Mouse (Mus musculus): ENCODE data around the gene Pcdh20. TPM values are rescaled to one million over a fixed set of nuclear protein-coding genes. Genes with fewer than 3 reads are reported as not detected.

Pcdh20 gene
- polyA plus RNA-seq, 1 experiment: not detected

- Histone ChIP-seq H3K36me3 (ENCODE audit: control insufficient read depth, insufficient read depth, low read length, poor library complexity, severe bottlenecking) (no peaks in the 10 kb centered on the region), H3K27ac (ENCODE audit: insufficient read depth, low read length) (no peak overlapping the region), H3K4me3 (ENCODE audit: low read depth, low read length) (no peak overlapping the region), H3K9ac (ENCODE audit: low read depth, poor library complexity, severe bottlenecking) (no peak overlapping the region), H3K9me3 (replicated peaks; ENCODE audit: control insufficient read depth, insufficient read depth, low read length, poor library complexity, severe bottlenecking) (no peaks in the 10 kb centered on the region), H3K4me1 (ENCODE audit: control insufficient read depth, insufficient read depth, low read length) (no peaks in the 10 kb centered on the region), H3K27me3 (ENCODE audit: control insufficient read depth, insufficient read depth, low read length, poor library complexity, severe bottlenecking) (no peaks in the 10 kb centered on the region)
- TF ChIP-seq POLR2A (IDR thresholded peaks at IDR 0.05; ENCODE audit: insufficient read depth, low read length): no peak
Observed at GRCm38 (mm10) chr14:88463357-88463756, 7.8 kb downstream of the Pcdh20 start.

- Histone ChIP-seq H3K4me1 (ENCODE audit: control insufficient read depth, insufficient read depth, low read length) (no peaks in the 10 kb centered on the region), H3K9ac (ENCODE audit: low read depth, poor library complexity, severe bottlenecking) (no peak overlapping the region), H3K27me3 (ENCODE audit: control insufficient read depth, insufficient read depth, low read length, poor library complexity, severe bottlenecking) (no peaks in the 10 kb centered on the region), H3K27ac (ENCODE audit: insufficient read depth, low read length) (no peak overlapping the region), H3K36me3 (ENCODE audit: control insufficient read depth, insufficient read depth, low read length, poor library complexity, severe bottlenecking) (no peaks in the 10 kb centered on the region), H3K9me3 (replicated peaks; ENCODE audit: control insufficient read depth, insufficient read depth, low read length, poor library complexity, severe bottlenecking) (no peaks in the 10 kb centered on the region), H3K4me3 (ENCODE audit: low read depth, low read length) (no peak overlapping the region)
- TF ChIP-seq POLR2A (IDR thresholded peaks at IDR 0.05; ENCODE audit: insufficient read depth, low read length) (no peak), CTCF (IDR thresholded peaks at IDR 0.05; ENCODE audit: low read depth, low read length) (no peak), EP300 (IDR thresholded peaks at IDR 0.05; ENCODE audit: insufficient read depth, low read depth, low read length) (no peak)
Observed at GRCm38 (mm10) chr14:88462944-88463343, 8.3 kb downstream of the Pcdh20 start.

- Histone ChIP-seq H3K9me3 (replicated peaks; ENCODE audit: control insufficient read depth, insufficient read depth, low read length, poor library complexity, severe bottlenecking) (no peaks in the 10 kb centered on the region), H3K36me3 (ENCODE audit: control insufficient read depth, insufficient read depth, low read length, poor library complexity, severe bottlenecking) (no peaks in the 10 kb centered on the region), H3K4me3 (ENCODE audit: low read depth, low read length) (no peak overlapping the region), H3K9ac (ENCODE audit: low read depth, poor library complexity, severe bottlenecking) (no peak overlapping the region), H3K27ac (ENCODE audit: insufficient read depth, low read length) (no peak overlapping the region), H3K4me1 (ENCODE audit: control insufficient read depth, insufficient read depth, low read length) (no peaks in the 10 kb centered on the region), H3K27me3 (ENCODE audit: control insufficient read depth, insufficient read depth, low read length, poor library complexity, severe bottlenecking) (no peaks in the 10 kb centered on the region)
- TF ChIP-seq POLR2A (IDR thresholded peaks at IDR 0.05; ENCODE audit: insufficient read depth, low read length): no peak
- no peak for TF ChIP-seq EP300 (IDR thresholded peaks at IDR 0.05; ENCODE audit: insufficient read depth, low read depth, low read length)
- no peak for TF ChIP-seq CTCF (IDR thresholded peaks at IDR 0.05; ENCODE audit: low read depth, low read length)
Observed at GRCm38 (mm10) chr14:88460705-88461104, 10.5 kb downstream of the Pcdh20 start.

GRCm38 (mm10) chr14:88443304-88443703 lies 27.9 kb downstream of the Pcdh20 start:
- H3K27ac ChIP-seq (ENCODE audit: insufficient read depth, low read length): no peak overlapping the region
- TF ChIP-seq POLR2A (IDR thresholded peaks at IDR 0.05; ENCODE audit: insufficient read depth, low read length) (no peak), EP300 (IDR thresholded peaks at IDR 0.05; ENCODE audit: insufficient read depth, low read depth, low read length) (no peak), CTCF (IDR thresholded peaks at IDR 0.05; ENCODE audit: low read depth, low read length) (no peak)
- H3K9ac ChIP-seq (ENCODE audit: low read depth, poor library complexity, severe bottlenecking): no peak overlapping the region
- H3K4me1 ChIP-seq (ENCODE audit: control insufficient read depth, insufficient read depth, low read length): no peaks in the 10 kb centered on the region
- no peaks in the 10 kb centered on the region for H3K27me3 ChIP-seq (ENCODE audit: control insufficient read depth, insufficient read depth, low read length, poor library complexity, severe bottlenecking)
- no peaks in the 10 kb centered on the region for H3K36me3 ChIP-seq (ENCODE audit: control insufficient read depth, insufficient read depth, low read length, poor library complexity, severe bottlenecking)
- H3K4me3 ChIP-seq (ENCODE audit: low read depth, low read length): no peak overlapping the region
- no peaks in the 10 kb centered on the region for H3K9me3 ChIP-seq (replicated peaks; ENCODE audit: control insufficient read depth, insufficient read depth, low read length, poor library complexity, severe bottlenecking)

- no peak for TF ChIP-seq EP300 (IDR thresholded peaks at IDR 0.05; ENCODE audit: insufficient read depth, low read depth, low read length)
- no peak for TF ChIP-seq POLR2A (IDR thresholded peaks at IDR 0.05; ENCODE audit: insufficient read depth, low read length)
- no peak for TF ChIP-seq CTCF (IDR thresholded peaks at IDR 0.05; ENCODE audit: low read depth, low read length)
Observed at GRCm38 (mm10) chr14:88429393-88429792, 41.8 kb downstream of the Pcdh20 start.

GRCm38 (mm10) chr14:88427370-88427769 lies 43.8 kb downstream of the Pcdh20 start:
- H3K4me3 ChIP-seq (ENCODE audit: low read depth, low read length): no peak overlapping the region
- H3K36me3 ChIP-seq (ENCODE audit: control insufficient read depth, insufficient read depth, low read length, poor library complexity, severe bottlenecking): no peaks in the 10 kb centered on the region
- TF ChIP-seq CTCF (IDR thresholded peaks at IDR 0.05; ENCODE audit: low read depth, low read length) (no peak), POLR2A (IDR thresholded peaks at IDR 0.05; ENCODE audit: insufficient read depth, low read length) (no peak), EP300 (IDR thresholded peaks at IDR 0.05; ENCODE audit: insufficient read depth, low read depth, low read length) (no peak)
- H3K27ac ChIP-seq (ENCODE audit: insufficient read depth, low read length): no peak overlapping the region
- H3K4me1 ChIP-seq (ENCODE audit: control insufficient read depth, insufficient read depth, low read length): no peaks in the 10 kb centered on the region
- H3K9ac ChIP-seq (ENCODE audit: low read depth, poor library complexity, severe bottlenecking): no peak overlapping the region
- no peaks in the 10 kb centered on the region for H3K9me3 ChIP-seq (replicated peaks; ENCODE audit: control insufficient read depth, insufficient read depth, low read length, poor library complexity, severe bottlenecking)
- no peaks in the 10 kb centered on the region for H3K27me3 ChIP-seq (ENCODE audit: control insufficient read depth, insufficient read depth, low read length, poor library complexity, severe bottlenecking)

More at GRCm38 (mm10) chr14:88429393-88429792, 41.8 kb downstream of the Pcdh20 start:
- no peaks in the 10 kb centered on the region for H3K27me3 ChIP-seq (ENCODE audit: control insufficient read depth, insufficient read depth, low read length, poor library complexity, severe bottlenecking)
- H3K27ac ChIP-seq (ENCODE audit: insufficient read depth, low read length): no peak overlapping the region
- no peak overlapping the region for H3K4me3 ChIP-seq (ENCODE audit: low read depth, low read length)
- H3K9ac ChIP-seq (ENCODE audit: low read depth, poor library complexity, severe bottlenecking): no peak overlapping the region
- H3K4me1 ChIP-seq (ENCODE audit: control insufficient read depth, insufficient read depth, low read length): no peaks in the 10 kb centered on the region
- H3K36me3 ChIP-seq (ENCODE audit: control insufficient read depth, insufficient read depth, low read length, poor library complexity, severe bottlenecking): no peaks in the 10 kb centered on the region
- no peaks in the 10 kb centered on the region for H3K9me3 ChIP-seq (replicated peaks; ENCODE audit: control insufficient read depth, insufficient read depth, low read length, poor library complexity, severe bottlenecking)
